Mouse (Mus musculus): ENCODE data around the gene Commd2.

The Commd2 gene

DNA sequence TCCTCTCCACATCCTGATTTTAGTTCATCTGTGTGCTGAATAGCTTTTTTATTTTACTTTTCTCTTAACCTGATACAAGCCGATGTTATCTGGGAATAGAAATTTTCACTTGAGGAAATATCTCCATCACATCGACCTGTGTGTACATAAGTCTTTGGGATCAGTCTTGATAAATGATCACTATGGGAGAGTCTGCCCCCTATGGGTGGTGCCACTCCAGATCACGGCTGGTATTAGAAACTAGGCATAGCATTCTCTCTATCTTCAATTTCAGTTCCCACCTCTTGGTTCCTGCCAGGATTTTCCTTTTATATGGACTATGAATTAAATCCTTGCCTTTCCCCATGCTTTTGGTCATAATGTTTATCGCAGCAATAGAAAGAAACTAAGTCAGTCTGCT, 31.8 kb downstream of the Commd2 start:
- peak; percentile 40 to 74 for DNase-seq (ENCODE audit: inconsistent age in 2 of 2, low spot score in 1 of 2)

DNA sequence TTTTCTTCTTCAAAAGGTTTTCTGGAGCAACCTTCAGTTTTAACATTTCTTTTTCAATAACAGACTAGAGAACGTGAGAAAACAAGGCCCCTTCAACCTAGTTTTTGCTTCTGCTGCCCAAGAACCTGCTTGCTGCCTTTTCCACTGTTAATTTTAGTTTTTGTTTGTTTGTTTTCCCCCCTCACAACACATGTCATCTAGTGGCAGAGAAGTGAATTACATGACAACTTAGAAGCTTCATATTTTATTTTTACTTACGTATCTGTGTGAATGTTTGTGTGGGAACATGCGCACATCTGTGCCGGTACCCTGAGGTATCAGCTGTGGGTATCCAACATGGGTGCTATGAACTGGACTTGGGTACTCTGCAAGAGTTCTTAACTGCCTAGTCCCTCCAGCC, 35.9 kb downstream of the Commd2 start:
- DNase-seq (ENCODE audit: inconsistent age in 2 of 2, low spot score in 1 of 2): no peak

DNA sequence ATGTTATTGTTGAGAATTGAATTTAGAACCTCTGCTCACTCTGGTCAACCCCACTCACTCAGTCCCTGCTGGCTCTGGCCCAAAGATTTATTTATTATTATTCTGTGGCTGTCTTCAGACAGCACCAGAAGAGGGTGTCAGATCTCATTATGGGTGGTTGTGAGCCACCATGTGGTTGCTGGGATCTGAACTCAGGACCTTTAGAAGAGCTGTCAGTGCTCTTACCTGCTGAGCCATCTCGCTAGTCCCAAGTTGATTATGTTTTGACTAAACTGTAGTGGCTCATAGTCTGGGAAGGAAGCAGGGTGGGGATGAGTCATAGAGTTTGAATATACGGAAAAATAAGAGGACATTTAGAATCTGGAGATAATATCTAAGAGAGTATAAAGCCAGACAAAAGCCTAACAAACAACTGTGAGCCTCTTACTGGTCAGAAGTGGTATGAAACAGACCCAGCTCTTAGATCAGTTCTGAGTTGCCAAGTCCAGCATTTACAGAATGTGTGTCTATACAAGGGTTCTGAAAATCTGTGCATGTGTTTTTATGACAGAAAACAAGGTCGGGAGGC, 39.0 kb downstream of the Commd2 start:
- no peak for DNase-seq (ENCODE audit: inconsistent age in 2 of 2, low spot score in 1 of 2)

DNA sequence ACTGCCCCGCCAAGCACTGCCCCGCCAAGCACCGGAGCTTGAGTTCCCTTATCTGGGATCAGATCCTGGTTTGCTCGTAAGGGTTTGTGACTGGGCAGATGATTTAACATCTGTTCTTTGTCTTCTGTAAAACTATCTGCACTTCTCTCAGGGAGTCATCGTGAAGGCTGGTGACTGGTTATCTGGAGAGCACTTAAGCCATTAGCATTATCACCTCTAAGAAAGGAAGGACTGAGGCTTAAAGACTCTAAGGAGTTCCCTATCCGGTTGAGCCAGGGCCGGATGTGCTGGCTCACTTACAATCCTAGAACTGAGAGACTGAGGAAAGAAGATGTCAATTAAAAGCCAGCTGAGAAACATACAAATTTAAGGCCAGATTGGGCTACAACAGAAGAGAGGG, 39.7 kb downstream of the Commd2 start:
- DNase-seq (ENCODE audit: inconsistent age in 2 of 2, low spot score in 1 of 2): no peak

DNA sequence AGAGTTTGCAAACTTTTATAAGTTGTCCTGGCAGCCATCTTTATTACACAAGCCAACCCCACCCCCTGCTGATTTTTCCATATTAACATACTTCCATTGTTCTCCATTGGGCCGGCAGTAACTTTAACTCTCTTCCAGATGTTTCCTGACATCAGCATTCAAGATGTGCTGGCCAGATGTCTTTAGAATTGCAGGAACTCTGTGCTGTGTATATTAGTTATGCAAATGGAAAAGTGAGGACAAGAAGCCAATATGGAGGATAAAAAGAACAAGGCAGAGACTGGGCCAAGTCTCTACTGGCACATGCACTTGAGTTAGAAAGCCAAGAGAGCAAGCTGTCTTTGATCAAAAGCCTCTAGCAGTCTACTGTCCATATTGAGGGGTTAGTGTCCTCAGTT, 46.9 kb downstream of the Commd2 start:
- no peak for DNase-seq (ENCODE audit: inconsistent age in 2 of 2, low spot score in 1 of 2)

DNA sequence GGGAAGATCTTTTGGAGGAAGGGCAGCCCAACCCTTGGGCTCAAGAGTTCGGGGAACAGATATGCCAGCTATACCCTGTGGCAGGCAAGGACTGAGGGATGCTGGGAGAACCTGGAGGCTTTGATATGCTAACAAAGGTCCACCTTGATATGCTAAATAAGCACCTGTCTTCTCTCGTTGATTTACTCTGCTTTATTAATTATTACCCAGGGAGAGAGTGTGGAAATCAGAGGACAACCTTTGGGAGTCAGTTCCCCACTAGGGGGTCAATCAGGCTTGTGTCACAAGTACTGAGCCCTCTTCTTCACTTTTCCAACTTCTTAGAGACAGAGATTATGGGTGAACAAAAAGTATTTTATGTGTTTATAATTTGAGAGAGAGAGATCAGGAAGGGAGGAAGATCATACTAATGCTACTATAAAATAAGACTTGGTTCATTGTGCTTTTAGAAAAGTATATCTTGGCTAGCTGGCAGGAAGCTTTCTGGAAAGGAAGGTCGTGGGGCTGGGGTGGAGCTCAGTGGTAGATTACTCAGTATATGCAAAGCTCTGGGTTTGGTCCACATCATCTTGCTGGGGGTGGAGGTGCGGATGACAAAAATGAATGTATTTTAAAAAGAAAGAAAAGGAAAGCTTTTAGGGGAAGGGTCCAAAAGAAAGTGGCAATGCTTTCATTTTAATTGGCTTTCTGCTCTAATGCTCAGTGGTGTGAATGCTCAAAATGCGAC, 47.5 kb downstream of the Commd2 start:
- DNase-seq (ENCODE audit: inconsistent age in 2 of 2, low spot score in 1 of 2): no peak

DNA sequence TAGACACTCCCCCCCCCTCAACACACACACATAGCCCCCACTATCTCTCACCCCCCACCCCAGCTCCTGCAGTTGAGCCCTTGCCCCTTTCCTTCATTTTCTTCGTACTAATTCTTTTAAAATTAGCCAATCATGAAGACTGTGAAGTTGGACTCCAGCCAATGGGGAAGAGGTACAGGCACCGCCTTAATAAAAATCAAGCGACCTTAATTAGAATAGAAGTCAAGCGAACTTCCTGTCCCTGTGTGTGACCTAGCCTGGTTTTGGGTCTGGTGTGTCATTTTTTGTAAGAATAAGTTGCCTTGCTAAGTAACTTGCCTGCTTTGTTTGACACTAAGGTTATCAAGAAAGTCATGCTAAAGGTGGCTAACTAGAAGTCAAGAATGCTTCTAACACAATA, 48.9 kb downstream of the Commd2 start:
- no peak for DNase-seq (ENCODE audit: inconsistent age in 2 of 2, low spot score in 1 of 2)

DNA sequence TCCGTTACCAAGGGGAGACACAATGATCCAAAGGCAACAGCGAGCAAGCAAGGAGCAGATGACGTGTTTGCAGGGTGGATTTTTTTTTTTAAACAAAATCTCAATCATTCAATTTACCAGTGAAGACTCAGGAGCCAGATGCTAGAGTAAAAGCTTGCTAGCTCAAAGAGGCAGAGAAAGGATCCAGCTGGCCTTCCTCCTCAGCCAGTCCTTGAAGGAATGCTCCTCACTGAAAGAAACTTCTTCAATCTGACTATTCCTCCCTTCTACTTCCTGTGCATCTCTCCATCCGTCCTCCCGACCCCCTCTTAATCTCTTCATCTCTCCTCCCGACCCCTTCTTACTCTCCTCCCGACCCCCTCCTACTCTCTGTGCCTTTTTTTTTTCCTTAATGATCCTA, 54.9 kb downstream of the Commd2 start:
- DNase-seq (ENCODE audit: inconsistent age in 2 of 2, low spot score in 1 of 2): no peak

DNA sequence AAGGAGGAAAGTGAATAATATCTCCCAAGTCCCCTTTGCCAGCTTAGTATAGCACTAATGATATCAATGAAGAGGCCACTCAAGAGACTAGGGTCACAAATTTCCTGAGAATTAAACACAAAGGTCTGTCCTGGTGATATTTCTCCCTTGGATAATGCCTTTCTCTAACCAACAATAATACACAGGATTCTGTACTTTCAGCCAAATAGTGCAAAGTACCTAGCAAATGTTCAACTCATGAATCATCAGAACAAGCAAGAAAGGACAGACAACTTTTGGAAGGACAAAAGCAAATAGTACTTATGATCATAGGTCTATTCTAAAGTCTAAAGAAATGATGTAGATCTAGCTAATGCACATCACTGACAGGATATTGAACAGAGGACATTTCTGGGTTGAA, 56.0 kb downstream of the Commd2 start:
- DNase-seq (ENCODE audit: inconsistent age in 2 of 2, low spot score in 1 of 2): no peak
